8 mouse cellular contexts compared by ENCODE assay signal in genomic region chr4:86898791-86899474, GRCm38 (mm10). TPM values are rescaled to one million over a fixed set of nuclear protein-coding genes. Genes with fewer than 3 reads are reported as not detected.
DNase-seq lines count a peak whose midpoint lies in the region; ATAC-seq and TF ChIP-seq lines count a peak whose summit lies in the region.

No protein-coding gene starts in this region.

- TF ChIP-seq POLR2A in embryonic fibroblast, embryonic 13.5 days (IDR thresholded peaks at IDR 0.05; ENCODE audit: low read depth, low read length): no peak
- TF ChIP-seq POLR2A in thymus, adult 2 months (IDR thresholded peaks at IDR 0.05; ENCODE audit: control insufficient read depth, extremely low read depth, insufficient read depth, low read length, poor library complexity): no peak

- H3K27ac ChIP-seq in embryonic fibroblast, embryonic 13.5 days (ENCODE audit: insufficient read depth, low read length): peak overlapping the region; percentile 81
- H3K27ac ChIP-seq in lung, embryonic 15.5 days: peak overlapping the region; percentile 72
- no peak overlapping the region for H3K27ac ChIP-seq in thymus, adult 2 months (ENCODE audit: control insufficient read depth, insufficient read depth, low read length)
- H3K27ac ChIP-seq in forebrain, postnatal 0 days (ENCODE audit: low read depth, low read length): no peak overlapping the region
- H3K27ac ChIP-seq in midbrain, embryonic 16.5 days (ENCODE audit: low read length): no peak overlapping the region

- no peak overlapping the region for H3K4me3 ChIP-seq in embryonic fibroblast, embryonic 13.5 days (ENCODE audit: insufficient read depth, low read length)
- no peak overlapping the region for H3K4me3 ChIP-seq in lung, embryonic 15.5 days
- H3K4me3 ChIP-seq in thymus, adult 2 months (ENCODE audit: control insufficient read depth, insufficient read depth, low read length): no peak overlapping the region
- no peak overlapping the region for H3K4me3 ChIP-seq in forebrain, postnatal 0 days (ENCODE audit: low read depth, low read length)
- no peak overlapping the region for H3K4me3 ChIP-seq in midbrain, embryonic 16.5 days (ENCODE audit: low read depth, low read length)

- peaks cover 5% of the 10 kb centered on the region; the same call in 1 of the 2 replicates for H3K4me1 ChIP-seq in embryonic fibroblast, embryonic 13.5 days (ENCODE audit: control insufficient read depth, insufficient read depth, low read length)
- peaks cover 14% of the 10 kb centered on the region for H3K4me1 ChIP-seq in lung, embryonic 15.5 days
- no peaks in the 10 kb centered on the region for H3K4me1 ChIP-seq in thymus, adult 2 months (replicated peaks; ENCODE audit: control insufficient read depth, insufficient read depth, low read length)
- H3K4me1 ChIP-seq in forebrain, postnatal 0 days (ENCODE audit: insufficient read depth): no peaks in the 10 kb centered on the region
- H3K4me1 ChIP-seq in midbrain, embryonic 16.5 days (ENCODE audit: control insufficient read depth, insufficient read depth, low read length): no peaks in the 10 kb centered on the region

- no peaks in the 10 kb centered on the region for H3K36me3 ChIP-seq in lung, embryonic 15.5 days
- no peaks in the 10 kb centered on the region for H3K36me3 ChIP-seq in thymus, adult 2 months (ENCODE audit: control insufficient read depth, insufficient read depth, low read length)
- H3K36me3 ChIP-seq in forebrain, postnatal 0 days (ENCODE audit: insufficient read depth): no peaks in the 10 kb centered on the region
- no peaks in the 10 kb centered on the region for H3K36me3 ChIP-seq in midbrain, embryonic 16.5 days (ENCODE audit: control insufficient read depth, insufficient read depth, low read length)

- H3K9me3 ChIP-seq in lung, embryonic 15.5 days: no peaks in the 10 kb centered on the region
- no peaks in the 10 kb centered on the region for H3K9me3 ChIP-seq in forebrain, postnatal 0 days (ENCODE audit: low read length)
- no peaks in the 10 kb centered on the region for H3K9me3 ChIP-seq in midbrain, embryonic 16.5 days (replicated peaks; ENCODE audit: control insufficient read depth, low read length, poor library complexity, severe bottlenecking)

- TF ChIP-seq CTCF in embryonic fibroblast, embryonic 13.5 days (IDR thresholded peaks at IDR 0.05; ENCODE audit: borderline replicate concordance, insufficient read depth, low read length): no peak
- no peak for TF ChIP-seq CTCF in thymus, adult 2 months (IDR thresholded peaks at IDR 0.05; ENCODE audit: borderline replicate concordance, control insufficient read depth, extremely low read depth, insufficient read depth, low read length, poor library complexity)
- TF ChIP-seq CTCF in forebrain, postnatal 0 days (IDR thresholded peaks at IDR 0.05; ENCODE audit: low read depth): no peak

- ATAC-seq in lung, embryonic 15.5 days (ENCODE audit: borderline replicate concordance, extremely low read depth, low FRiP score, low TSS enrichment): peak; percentile 83
- no peak for ATAC-seq in forebrain, postnatal 0 days
- no peak for ATAC-seq in midbrain, embryonic 16.5 days

- peak; percentile 84 for DNase-seq in adrenal gland, adult 2 months
- peak; percentile 89 for DNase-seq in kidney, adult 9 months
- no peak for DNase-seq in layer of hippocampus, postnatal 25 days (ENCODE audit: extremely low spot score in 1 of 2, low spot score in 1 of 2)
- no peak for DNase-seq in thymus, adult 2 months
- DNase-seq in forebrain, postnatal 0 days: no peak

- H3K27me3 ChIP-seq in lung, embryonic 15.5 days: no peaks in the 10 kb centered on the region
- H3K27me3 ChIP-seq in thymus, adult 2 months (ENCODE audit: control insufficient read depth, insufficient read depth, low read length): no peaks in the 10 kb centered on the region
- no peaks in the 10 kb centered on the region for H3K27me3 ChIP-seq in forebrain, postnatal 0 days (ENCODE audit: insufficient read depth, low read length)
- H3K27me3 ChIP-seq in midbrain, embryonic 16.5 days (ENCODE audit: control insufficient read depth, insufficient read depth, low read depth, low read length): no peaks in the 10 kb centered on the region

- H3K4me2 ChIP-seq in lung, embryonic 15.5 days: no peak overlapping the region
- H3K4me2 ChIP-seq in forebrain, postnatal 0 days (ENCODE audit: low read depth): no peak overlapping the region
- no peak overlapping the region for H3K4me2 ChIP-seq in midbrain, embryonic 16.5 days (ENCODE audit: low read length)

- WGBS in lung, embryonic 15.5 days: 25% methylated on average over 14 of the region's 14 CpGs
- 67% methylated on average over 14 of the region's 14 CpGs for WGBS in thymus, adult 2 months
- WGBS in forebrain, postnatal 0 days: 76% methylated on average over 14 of the region's 14 CpGs
- 71% methylated on average over 14 of the region's 14 CpGs for WGBS in midbrain, embryonic 16.5 days

- no peak overlapping the region for H3K9ac ChIP-seq in lung, embryonic 15.5 days
- no peak overlapping the region for H3K9ac ChIP-seq in forebrain, postnatal 0 days
- H3K9ac ChIP-seq in midbrain, embryonic 16.5 days (ENCODE audit: low read depth, low read length): no peak overlapping the region

RNA-seq across cellular contexts. Expression of gene Acer2, which starts 24.7 kb away (rescaled TPM):
- 10 to 100 TPM; 18.5 to 18.9 TPM for total RNA-seq in adrenal gland, adult 2 months (2021)
- polyA plus RNA-seq in adrenal gland, adult 2 months (2012; rRNA removed): 16.2 and 17.4 TPM in 2 replicates
- polyA plus RNA-seq in embryonic fibroblast, embryonic 13.5 days (2011; ENCODE audit: insufficient read length, low read depth, missing spikeins): 0.77 and 1.1 TPM in 2 replicates
- polyA plus RNA-seq in lung, embryonic 15.5 days (2015; fragmentation: Nextera tagmentation; extraction: Ambion mirVana): 31.0 and 31.8 TPM in 2 replicates
- total RNA-seq in layer of hippocampus, postnatal 25 days (2021): 1 to 10 TPM; 3.6 to 4.3 TPM
- polyA plus RNA-seq in thymus, adult 2 months (2012; rRNA removed): 4.5 and 6.2 TPM in 2 replicates
- total RNA-seq in forebrain, postnatal 0 days (2014; rRNA removed): 6.5 and 9.6 TPM in 2 replicates
- 8.1 and 11.4 TPM in 2 replicates for polyA plus RNA-seq in forebrain, postnatal 0 days (2015; fragmentation: Nextera tagmentation; extraction: Ambion mirVana)
- polyA plus RNA-seq in midbrain, embryonic 16.5 days (2015; fragmentation: Nextera tagmentation; extraction: Ambion mirVana): 22.0 and 22.7 TPM in 2 replicates

RNA-seq across cellular contexts. Expression of gene Rps6, which starts 41.7 kb away (rescaled TPM):
- total RNA-seq in adrenal gland, adult 2 months (2021): 1,000 to 10,000 TPM in 1 of 2 experiments, 100 to 1,000 TPM in 1; 898 to 1,005 TPM
- 132 and 140 TPM in 2 replicates for polyA plus RNA-seq in adrenal gland, adult 2 months (2012; rRNA removed)
- 1,845 and 1,950 TPM in 2 replicates for polyA plus RNA-seq in embryonic fibroblast, embryonic 13.5 days (2011; ENCODE audit: insufficient read length, low read depth, missing spikeins)
- 689 and 797 TPM in 2 replicates for polyA plus RNA-seq in lung, embryonic 15.5 days (2015; fragmentation: Nextera tagmentation; extraction: Ambion mirVana)
- 100 to 1,000 TPM; 393 to 434 TPM for total RNA-seq in layer of hippocampus, postnatal 25 days (2021)
- 826 and 880 TPM in 2 replicates for polyA plus RNA-seq in thymus, adult 2 months (2012; rRNA removed)
- 1,164 and 1,444 TPM in 2 replicates for total RNA-seq in forebrain, postnatal 0 days (2014; rRNA removed)
- 342 and 386 TPM in 2 replicates for polyA plus RNA-seq in forebrain, postnatal 0 days (2015; fragmentation: Nextera tagmentation; extraction: Ambion mirVana)
- polyA plus RNA-seq in midbrain, embryonic 16.5 days (2015; fragmentation: Nextera tagmentation; extraction: Ambion mirVana): 320 and 367 TPM in 2 replicates

Comparison
In these comparisons a context has a peak if more than half of its experiments do, and no peak if none do; other contexts are left out.
1. DNase-seq: peak in adrenal gland, adult 2 months (single experiment) and kidney, adult 9 months (single experiment); none in layer of hippocampus, postnatal 25 days (0 of 2), thymus, adult 2 months (single experiment) and forebrain, postnatal 0 days (single experiment).
2. H3K27ac ChIP-seq: peak in embryonic fibroblast, embryonic 13.5 days (single experiment) and lung, embryonic 15.5 days (single experiment); none in thymus, adult 2 months (single experiment), forebrain, postnatal 0 days (single experiment) and midbrain, embryonic 16.5 days (single experiment).